Mouse (Mus musculus) kidney, embryonic 14.5 days (tissue): ENCODE measurements at regions not wholly inside any gene's neighbourhood (a gene's known extent, or its start where the extent isn't known, plus 50 kb on each side); places are given as distances from the start of the nearest gene placed in this dataset.
A peak's percentile ranks its signal among the peaks of the same experiment; 100 is the strongest.

Experiments
- ATAC-seq: fragments of 200-750 bp; cut with Nextera tagmentation; 2 replicates; pipeline ENCODE4 v1.8.0; 2017; ENCODE audit warnings: moderate number of reproducible peaks, mild to moderate bottlenecking, moderate TSS enrichment, moderate library complexity; ENCODE audit not compliant: low FRiP score, low TSS enrichment
- H3K27ac ChIP-seq: fragments of 300-500 bp; sonication (generic); 2 replicates; pipeline ENCODE4 v1.5.1; 2014; ENCODE audit warnings: low read depth, mild to moderate bottlenecking, low read length, moderate library complexity, mixed read lengths
- H3K27me3 ChIP-seq: fragments of 300-500 bp; sonication (generic); 2 replicates; pipeline ENCODE4 v1.6.1; 2014; ENCODE audit warnings: mild to moderate bottlenecking, low read length; ENCODE audit not compliant: control insufficient read depth, insufficient read depth
- H3K36me3 ChIP-seq: fragments of 300-500 bp; sonication (generic); 2 replicates; pipeline ENCODE4 v1.6.1; 2014; ENCODE audit warnings: low read length, mixed read lengths; ENCODE audit not compliant: control insufficient read depth, insufficient read depth
- H3K4me1 ChIP-seq: fragments of 300-500 bp; sonication (generic); 2 replicates; pipeline ENCODE4 v1.6.1; 2014; ENCODE audit warnings: low read length, mixed read lengths; ENCODE audit not compliant: control insufficient read depth, insufficient read depth
- H3K4me2 ChIP-seq: fragments of 300-500 bp; sonication (generic); replicated peaks from 2 replicates; pipeline ENCODE4 v1.6.1; 2014; ENCODE audit warnings: low read depth, mild to moderate bottlenecking, low read length
- H3K4me3 ChIP-seq: fragments of 300-500 bp; sonication (generic); 2 replicates; pipeline ENCODE4 v1.5.1; 2014; ENCODE audit warnings: mild to moderate bottlenecking, low read length
- H3K9ac ChIP-seq: fragments of 300-500 bp; sonication (generic); 2 replicates; pipeline ENCODE4 v1.6.1; 2014; ENCODE audit warnings: low read depth, mild to moderate bottlenecking, low read length, moderate library complexity
- H3K9me3 ChIP-seq: fragments of 300-500 bp; sonication (generic); 2 replicates; pipeline ENCODE4 v1.6.1; 2016; ENCODE audit warnings: low read length; ENCODE audit not compliant: control insufficient read depth
- WGBS: fragments of 180-500 bp; shearing (Covaris S2); extraction: QIAGEN DNeasy Blood & Tissue Kit; methylation state at CpG from one replicate; pipeline ENCODE4 v1.1.7; 2014; 5-methylcytosine and 5-hydroxymethylcytosine counted together

DNA sequence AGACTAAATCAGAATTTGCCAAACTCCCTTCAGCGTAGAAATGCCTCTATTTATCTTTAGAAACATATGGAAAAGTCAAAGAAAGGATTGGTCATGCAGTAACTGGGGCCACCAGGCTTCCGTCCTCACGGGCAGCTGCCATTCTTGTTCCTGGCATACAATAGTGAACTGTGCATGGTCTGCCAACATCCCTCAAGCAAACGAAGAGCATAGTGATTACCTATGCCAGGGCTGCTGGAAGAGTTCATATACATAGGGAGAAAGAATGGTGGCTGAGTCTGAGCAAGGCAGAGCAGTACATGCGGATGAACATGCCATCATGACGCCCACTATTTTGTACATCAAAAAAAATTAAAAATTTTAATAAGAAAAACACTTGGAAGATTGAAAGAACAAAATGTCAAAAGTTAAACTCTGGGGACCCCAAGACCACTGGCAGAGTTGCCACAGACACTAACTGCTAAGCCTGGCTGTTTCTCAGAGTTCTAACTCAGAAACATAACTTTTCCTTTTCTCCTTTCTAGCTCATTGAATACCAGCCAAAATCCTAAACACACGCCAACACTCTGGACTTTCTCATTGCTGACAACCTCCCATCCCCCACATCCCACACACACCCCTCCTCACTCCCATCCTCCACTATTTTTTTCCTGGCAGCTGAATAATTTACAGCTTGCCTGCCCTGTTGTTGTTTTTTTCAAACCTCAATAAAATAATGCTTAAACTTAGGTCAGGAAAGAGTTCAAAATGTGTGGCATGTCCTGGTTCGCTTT lies 989.1 kb downstream of the 4930447A16Rik start:
- ATAC-seq, result peak; percentile 22; the same call in 1 of the 2 replicates

DNA sequence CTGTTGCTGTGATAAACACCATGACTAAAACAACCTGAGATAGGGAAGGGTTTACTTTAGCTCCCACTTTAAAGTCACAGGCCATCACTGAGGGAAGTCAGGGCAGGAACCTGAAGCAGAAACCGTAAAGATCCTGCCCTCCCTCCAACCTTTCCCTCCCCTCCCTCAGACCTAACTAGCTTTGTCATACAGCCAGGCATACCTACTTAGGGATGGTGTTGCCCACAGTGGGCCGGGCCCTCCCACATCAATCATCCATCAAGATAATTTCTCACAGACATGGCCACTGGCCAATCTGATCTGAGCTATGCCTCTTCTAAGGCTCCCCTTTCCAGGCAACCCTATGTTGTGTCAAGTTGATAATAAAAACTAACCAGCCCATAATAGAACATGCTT lies 989.7 kb downstream of the 4930447A16Rik start:
- no peaks in the 10 kb centered on the region for H3K27me3 ChIP-seq
- peak; percentile 34; the same call in 1 of the 2 replicates for ATAC-seq
- H3K4me2 ChIP-seq, result no peak overlapping the region
- peaks cover 1% of the 10 kb centered on the region; the same call in 1 of the 2 replicates for H3K4me1 ChIP-seq
- H3K36me3 ChIP-seq, result no peaks in the 10 kb centered on the region
- H3K4me3 ChIP-seq, result no peak overlapping the region
- no peak overlapping the region for H3K27ac ChIP-seq
- H3K9ac ChIP-seq, result no peak overlapping the region
- WGBS, result 26% methylated on average over 2 of the region's 2 CpGs
- H3K9me3 ChIP-seq, result no peaks in the 10 kb centered on the region

More for the DNA sequence above, 989.1 kb downstream of the 4930447A16Rik start:
- no peaks in the 10 kb centered on the region for H3K9me3 ChIP-seq
- 70% methylated on average over 8 of the region's 8 CpGs for WGBS
- no peak overlapping the region for H3K4me2 ChIP-seq
- H3K9ac ChIP-seq, result no peak overlapping the region
- no peaks in the 10 kb centered on the region for H3K27me3 ChIP-seq
- H3K36me3 ChIP-seq, result no peaks in the 10 kb centered on the region
- H3K4me3 ChIP-seq, result no peak overlapping the region
- H3K27ac ChIP-seq, result no peak overlapping the region
- no peaks in the 10 kb centered on the region for H3K4me1 ChIP-seq

DNA sequence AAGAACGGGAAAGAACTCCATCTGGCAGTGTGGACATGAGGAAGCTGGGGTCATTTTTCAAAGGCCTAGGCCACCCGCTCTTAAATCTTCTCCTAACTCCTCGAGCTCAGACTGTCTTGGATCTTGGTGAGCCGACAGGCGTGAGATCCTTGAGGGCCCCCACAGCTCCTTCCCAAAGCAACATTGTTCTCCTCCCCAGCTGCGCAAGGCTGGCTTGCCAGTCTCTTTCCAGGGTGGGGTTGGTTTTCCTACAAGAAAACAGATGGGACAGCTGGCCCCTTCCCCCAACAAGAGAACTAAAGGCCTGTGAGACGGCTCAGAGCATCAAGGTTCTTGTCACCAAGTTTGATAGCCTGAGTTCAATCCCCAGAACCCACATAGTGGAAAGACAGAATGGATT lies 994.3 kb downstream of the 4930447A16Rik start:
- H3K4me3 ChIP-seq, result no peak overlapping the region
- no peak overlapping the region for H3K9ac ChIP-seq
- no peaks in the 10 kb centered on the region for H3K9me3 ChIP-seq
- no peak overlapping the region for H3K4me2 ChIP-seq
- H3K27me3 ChIP-seq, result no peaks in the 10 kb centered on the region
- H3K27ac ChIP-seq, result no peak overlapping the region
- no peak for ATAC-seq
- peaks cover 12% of the 10 kb centered on the region; the same call in 1 of the 2 replicates for H3K4me1 ChIP-seq
- no peaks in the 10 kb centered on the region for H3K36me3 ChIP-seq
- WGBS, result 22% methylated on average over 7 of the region's 7 CpGs

DNA sequence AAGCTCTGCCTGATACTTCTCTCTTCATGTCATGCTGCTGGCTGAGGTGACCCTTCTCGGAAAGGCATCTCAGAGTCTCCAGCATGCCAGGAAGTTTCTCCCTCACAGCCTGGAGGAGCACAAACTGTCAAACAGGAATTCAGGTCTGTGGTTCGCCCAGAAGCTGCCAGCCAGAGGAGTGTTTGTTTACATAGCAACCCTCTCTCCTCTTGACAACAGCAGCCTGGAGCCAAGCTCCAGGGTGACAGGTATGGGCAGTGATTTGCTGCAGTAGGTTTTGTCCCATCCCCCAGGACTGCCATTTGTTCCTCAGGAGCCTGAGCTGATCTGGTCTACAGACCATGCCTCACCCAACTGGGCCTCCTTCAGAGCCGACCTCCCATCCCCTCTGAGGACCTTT lies 995.4 kb downstream of the 4930447A16Rik start:
- H3K9me3 ChIP-seq, result no peaks in the 10 kb centered on the region
- 11% methylated on average over 3 of the region's 3 CpGs for WGBS

DNA sequence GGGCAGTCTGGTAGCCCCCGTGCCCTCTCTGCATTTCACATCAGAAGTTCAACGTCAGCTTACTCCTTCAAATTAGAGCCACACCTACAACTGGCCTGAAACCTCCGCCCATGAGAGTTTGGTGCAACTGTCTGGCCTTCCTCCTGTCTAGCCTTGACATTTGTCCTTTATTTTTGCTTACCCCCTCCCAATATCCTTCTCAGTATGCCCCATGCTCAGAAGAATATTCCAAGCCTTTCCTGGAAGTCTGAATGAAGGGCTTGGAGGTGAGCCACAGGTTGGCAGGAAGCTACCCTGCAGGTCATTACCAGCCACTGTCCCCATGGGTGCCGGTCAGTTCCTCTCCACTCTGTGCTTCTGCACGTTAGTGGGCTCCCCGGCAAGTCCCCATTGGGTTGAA lies 997.4 kb downstream of the 4930447A16Rik start:
- 71% methylated on average over 6 of the region's 6 CpGs for whole genome bisulfite sequencing
- H3K27me3 ChIP-seq, result no peaks in the 10 kb centered on the region
- H3K4me3 ChIP-seq, result no peak overlapping the region
- no peak overlapping the region for H3K4me2 ChIP-seq
- ATAC-seq, result no peak
- H3K27ac ChIP-seq, result no peak overlapping the region
- H3K9me3 ChIP-seq, result no peaks in the 10 kb centered on the region
- no peaks in the 10 kb centered on the region for H3K36me3 ChIP-seq
- no peak overlapping the region for H3K9ac ChIP-seq
- H3K4me1 ChIP-seq, result peaks cover 12% of the 10 kb centered on the region; the same call in 1 of the 2 replicates

More for the DNA sequence above, 995.4 kb downstream of the 4930447A16Rik start:
- ATAC-seq, result peak; percentile 86
- no peak overlapping the region for H3K9ac ChIP-seq
- H3K4me2 ChIP-seq, result no peak overlapping the region
- peaks cover 12% of the 10 kb centered on the region; the same call in 1 of the 2 replicates for H3K4me1 ChIP-seq
- no peaks in the 10 kb centered on the region for H3K36me3 ChIP-seq
- no peaks in the 10 kb centered on the region for H3K27me3 ChIP-seq
- no peak overlapping the region for H3K4me3 ChIP-seq
- no peak overlapping the region for H3K27ac ChIP-seq

DNA sequence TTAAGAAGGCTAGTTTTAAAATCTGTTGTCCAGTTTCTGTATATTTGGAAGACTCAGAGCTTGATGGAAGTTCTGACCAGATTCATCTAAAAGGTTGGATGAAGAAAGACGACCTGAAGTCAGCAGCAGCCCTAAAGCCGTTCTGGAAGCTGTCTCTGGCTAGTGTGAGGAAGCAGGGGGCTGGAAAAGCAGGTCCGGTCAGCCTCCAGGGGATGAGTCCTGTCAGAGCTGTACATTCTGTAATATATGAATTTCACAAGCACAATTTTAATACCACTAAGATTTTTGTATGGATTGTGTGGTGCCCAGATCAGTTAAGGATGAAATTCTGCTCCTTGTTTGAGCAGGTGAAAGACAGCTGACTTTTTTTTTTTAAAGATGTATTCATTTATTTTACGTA lies 1000.2 kb downstream of the 4930447A16Rik start:
- Histone ChIP-seq H3K9me3 (no peaks in the 10 kb centered on the region), H3K4me1 (peaks cover 6% of the 10 kb centered on the region; the same call in 1 of the 2 replicates), H3K9ac (no peak overlapping the region), H3K36me3 (no peaks in the 10 kb centered on the region), H3K27ac (no peak overlapping the region), H3K4me2 (no peak overlapping the region), H3K27me3 (no peaks in the 10 kb centered on the region), H3K4me3 (no peak overlapping the region)
- ATAC-seq, result no peak
- 71% methylated on average over 4 of the region's 4 CpGs for WGBS

DNA sequence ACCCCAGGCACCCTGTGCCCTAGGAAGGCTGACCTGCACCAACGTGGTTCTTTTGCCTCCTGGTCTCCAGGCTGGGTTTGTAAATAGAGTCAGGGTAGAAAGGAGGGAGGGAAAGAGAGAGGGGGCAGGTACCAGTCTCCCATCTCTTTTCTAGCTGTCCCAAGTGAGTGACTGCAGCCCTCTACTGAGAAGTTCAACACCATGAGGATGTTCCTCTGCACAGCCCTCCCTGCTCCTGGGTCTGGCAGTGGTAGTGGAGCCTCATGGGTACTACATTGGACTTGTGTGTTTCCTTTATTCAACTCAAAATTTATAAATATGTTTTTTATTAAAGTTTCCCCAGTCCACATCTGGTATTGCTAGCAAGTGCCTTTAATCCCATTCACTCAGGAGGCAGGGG lies 1002.6 kb downstream of the 4930447A16Rik start:
- Histone ChIP-seq H3K4me2 (no peak overlapping the region), H3K27ac (no peak overlapping the region), H3K4me1 (no peaks in the 10 kb centered on the region), H3K9me3 (no peaks in the 10 kb centered on the region), H3K27me3 (no peaks in the 10 kb centered on the region), H3K9ac (no peak overlapping the region), H3K4me3 (no peak overlapping the region), H3K36me3 (no peaks in the 10 kb centered on the region)
- WGBS, result 42% methylated on average over 1 of the region's 1 CpGs
- ATAC-seq, result no peak

DNA sequence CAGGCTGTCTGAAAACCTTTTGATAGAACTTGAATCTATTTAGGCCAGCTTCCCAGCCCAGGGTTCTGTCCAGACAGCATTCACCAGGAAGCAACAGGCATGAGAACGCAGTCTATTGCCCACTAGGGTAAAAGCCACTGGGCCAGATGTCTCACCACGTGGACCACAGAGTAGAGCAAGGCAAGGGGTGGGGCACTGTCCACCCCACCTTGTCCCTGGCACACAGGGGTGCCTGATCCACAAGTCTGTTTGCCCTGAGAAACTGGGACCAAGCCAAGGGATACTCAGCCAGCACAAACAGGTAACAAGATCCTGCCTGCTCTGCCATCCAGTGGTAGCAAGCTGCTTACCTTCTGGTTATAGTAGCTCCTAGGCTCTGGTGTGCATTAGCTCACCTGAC lies 1006.3 kb downstream of the 4930447A16Rik start:
- Histone ChIP-seq H3K36me3 (no peaks in the 10 kb centered on the region), H3K4me1 (no peaks in the 10 kb centered on the region), H3K9me3 (peaks cover 6% of the 10 kb centered on the region; the same call in 1 of the 2 replicates), H3K9ac (no peak overlapping the region), H3K4me2 (no peak overlapping the region), H3K27me3 (no peaks in the 10 kb centered on the region), H3K4me3 (no peak overlapping the region), H3K27ac (no peak overlapping the region)
- 71% methylated on average over 2 of the region's 2 CpGs for WGBS
- ATAC-seq, result no peak

DNA sequence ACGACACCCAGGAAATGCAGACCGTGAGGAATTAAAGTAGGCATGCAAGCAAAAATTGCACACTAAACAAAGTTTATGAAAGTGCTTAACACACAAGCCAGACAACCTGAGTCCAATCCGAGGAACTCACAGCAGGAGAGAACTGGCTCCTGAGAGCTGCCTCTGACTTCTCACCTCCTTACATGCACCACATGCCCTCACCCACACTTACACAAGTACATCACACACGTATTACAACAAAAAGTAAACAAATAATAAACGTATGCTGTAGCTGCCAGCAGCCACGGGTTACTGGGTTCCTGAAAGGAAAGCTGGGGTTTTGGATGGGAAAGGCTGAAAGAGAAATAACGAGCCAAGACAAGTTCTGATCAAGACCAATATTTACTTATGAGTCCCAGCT lies 1008.0 kb downstream of the 4930447A16Rik start:
- Histone ChIP-seq H3K4me2 (no peak overlapping the region), H3K9ac (no peak overlapping the region), H3K4me1 (no peaks in the 10 kb centered on the region), H3K27me3 (no peaks in the 10 kb centered on the region), H3K36me3 (no peaks in the 10 kb centered on the region), H3K27ac (no peak overlapping the region), H3K9me3 (peaks cover 6% of the 10 kb centered on the region; the same call in 1 of the 2 replicates), H3K4me3 (no peak overlapping the region)
- 87% methylated on average over 7 of the region's 7 CpGs for whole genome bisulfite sequencing
- no peak for ATAC-seq
